Mouse (Mus musculus) limb, embryonic 15.5 days (tissue): ENCODE data around the gene Vcp. TPM values are rescaled to one million over a fixed set of nuclear protein-coding genes. Genes with fewer than 3 reads are reported as not detected.

Experiments used
- polyA plus RNA-seq: library from polyadenylated mRNA; unstranded; fragments of >200 nt; fragmentation: Nextera tagmentation; extraction: Ambion mirVana; gene quantifications from 2 replicates; pipeline ENCODE4 v1.2.1, GENCODE M21; 2015

Vcp gene
- polyA plus RNA-seq, 1 experiment from 2014 or later: 505 TPM

Other genes starting within 250 kb of the Vcp start
- gene Ccl19, start 243.9 kb downstream of the Vcp start, polyA plus RNA-seq: not detected in 2 replicates
- gene Ccl21a, start 226.5 kb downstream of the Vcp start, polyA plus RNA-seq: 84.1 and 95.7 TPM in 2 replicates
- gene Fam205a1, start 146.6 kb downstream of the Vcp start, polyA plus RNA-seq: not detected in 2 replicates
- not detected in 2 replicates for gene Gm12394, start 143.7 kb downstream of the Vcp start, polyA plus RNA-seq
- 0.38 TPM in 1 of 2 replicates, not detected in the other for gene Fam205c, start 126.3 kb downstream of the Vcp start, polyA plus RNA-seq
- 2.0 and 2.2 TPM in 2 replicates for gene Phf24, start 83.8 kb downstream of the Vcp start, polyA plus RNA-seq
- gene Dnajb5, start 50.7 kb downstream of the Vcp start, polyA plus RNA-seq: 11.2 and 13.5 TPM in 2 replicates
- gene 1700022I11Rik, start 30.9 kb downstream of the Vcp start, polyA plus RNA-seq: 0.42 and 0.55 TPM in 2 replicates
- 20.7 and 26.1 TPM in 2 replicates for gene Fancg, start 10.0 kb upstream of the Vcp start, polyA plus RNA-seq
- 22.7 and 23.1 TPM in 2 replicates for gene Pigo, start 25.3 kb upstream of the Vcp start, polyA plus RNA-seq
- gene Stoml2, start 31.2 kb upstream of the Vcp start, polyA plus RNA-seq: 286 and 303 TPM in 2 replicates
- gene Fam214b, start 45.7 kb upstream of the Vcp start, polyA plus RNA-seq: 14.4 and 14.9 TPM in 2 replicates
- gene Unc13b, start 58.4 kb upstream of the Vcp start, polyA plus RNA-seq: 2.7 and 2.9 TPM in 2 replicates